ENCODE assay signal across 16 mouse cellular contexts in genomic region chr1:88217576-88217975, GRCm38 (mm10). TPM values are rescaled to one million over a fixed set of nuclear protein-coding genes. Genes with fewer than 3 reads are reported as not detected.
A peak's percentile ranks its signal among the peaks of the same experiment; 100 is the strongest.
DNase-seq lines count a peak whose midpoint lies in the region; ATAC-seq and TF ChIP-seq lines count a peak whose summit lies in the region.
"Had no signal": no experiment of that assay in that cellular context is flagged by ENCODE, and none has a peak within 500 bp of the region (broad histone marks: within the 10 kb centered on the region; RNA-seq: fewer than 3 reads in every experiment).

No protein-coding gene starts in this region.

- TF ChIP-seq POLR2A in brain, embryonic 14.5 days (IDR thresholded peaks at IDR 0.05; ENCODE audit: borderline replicate concordance, extremely low read depth, insufficient read depth, insufficient read length, poor library complexity, severe bottlenecking) = no peak

- peaks cover 52% of the 10 kb centered on the region for H3K9me3 ChIP-seq in hindbrain, postnatal 0 days (ENCODE audit: low read length)
- peaks cover 42% of the 10 kb centered on the region for H3K9me3 ChIP-seq in hindbrain, embryonic 14.5 days (ENCODE audit: control insufficient read depth, low read length)

- no peaks in the 10 kb centered on the region for H3K4me1 ChIP-seq in hindbrain, postnatal 0 days (ENCODE audit: insufficient read depth, low read length)
- no peaks in the 10 kb centered on the region for H3K4me1 ChIP-seq in hindbrain, embryonic 14.5 days (replicated peaks; ENCODE audit: control insufficient read depth, insufficient read depth, low read length)
- H3K4me1 ChIP-seq: lung, embryonic 15.5 days; midbrain, embryonic 12.5 days; stomach, embryonic 15.5 days had no signal

- peak; percentile 10 for DNase-seq in hindbrain, postnatal 0 days (ENCODE audit: low spot score)
- no peak for DNase-seq in hindbrain, embryonic 14.5 days (ENCODE audit: low spot score)
- DNase-seq in retina, postnatal 1 day = peak; percentile 9
- DNase-seq in retina, embryonic 14.5 days (ENCODE audit: low spot score) = no peak
- peak; percentile 1 for DNase-seq in brain, embryonic 14.5 days (ENCODE audit: low read depth)
- no peak for DNase-seq in left cerebral cortex, postnatal 36 days (ENCODE audit: low spot score in 2 of 2)
- no peak for DNase-seq in kidney, adult 18-20 months
- DNase-seq: adrenal gland, adult 2 months had no signal

- no peak overlapping the region for H3K27ac ChIP-seq in hindbrain, postnatal 0 days
- no peak overlapping the region for H3K27ac ChIP-seq in hindbrain, embryonic 14.5 days
- H3K27ac ChIP-seq: layer of hippocampus, adult 2 months; lung, embryonic 15.5 days; midbrain, embryonic 12.5 days; stomach, embryonic 15.5 days had no signal

- no peak for TF ChIP-seq CTCF in hindbrain, postnatal 0 days (IDR thresholded peaks at IDR 0.05; ENCODE audit: low read depth)
- TF ChIP-seq CTCF in brain, embryonic 14.5 days (IDR thresholded peaks at IDR 0.05; ENCODE audit: borderline replicate concordance, extremely low read depth, insufficient read depth, insufficient read length) = no peak

- no peak overlapping the region for H3K9ac ChIP-seq in hindbrain, postnatal 0 days (replicated peaks; ENCODE audit: low read length)
- no peak overlapping the region for H3K9ac ChIP-seq in hindbrain, embryonic 14.5 days
- H3K9ac ChIP-seq: lung, embryonic 15.5 days; midbrain, embryonic 12.5 days; stomach, embryonic 15.5 days had no signal

- 46% methylated on average over 3 of the region's 3 CpGs for WGBS in hindbrain, postnatal 0 days
- 39% methylated on average over 3 of the region's 3 CpGs for WGBS in hindbrain, embryonic 14.5 days

- no peaks in the 10 kb centered on the region for H3K36me3 ChIP-seq in hindbrain, postnatal 0 days (ENCODE audit: insufficient read depth, low read length)
- no peaks in the 10 kb centered on the region for H3K36me3 ChIP-seq in hindbrain, embryonic 14.5 days (replicated peaks; ENCODE audit: control insufficient read depth, insufficient read depth)
- H3K36me3 ChIP-seq: lung, embryonic 15.5 days; midbrain, embryonic 12.5 days; stomach, embryonic 15.5 days had no signal

- no peaks in the 10 kb centered on the region for H3K27me3 ChIP-seq in hindbrain, postnatal 0 days (ENCODE audit: insufficient read depth, low read length)
- no peaks in the 10 kb centered on the region for H3K27me3 ChIP-seq in hindbrain, embryonic 14.5 days (ENCODE audit: control insufficient read depth, insufficient read depth, low read length)
- H3K27me3 ChIP-seq: lung, embryonic 15.5 days; midbrain, embryonic 12.5 days; stomach, embryonic 15.5 days had no signal

- intact Hi-C loops in left cerebral cortex, postnatal 36 days (cut with DNase I) = no loop called here

- H3K4me3 ChIP-seq in hindbrain, postnatal 0 days (ENCODE audit: low read length) = no peak overlapping the region
- H3K4me3 ChIP-seq in hindbrain, embryonic 14.5 days (replicated peaks; ENCODE audit: low read length) = no peak overlapping the region
- H3K4me3 ChIP-seq: layer of hippocampus, adult 2 months; lung, embryonic 15.5 days; midbrain, embryonic 12.5 days; stomach, embryonic 15.5 days had no signal

- H3K4me2 ChIP-seq in hindbrain, postnatal 0 days (ENCODE audit: low read depth, low read length) = no peak overlapping the region
- H3K4me2 ChIP-seq in hindbrain, embryonic 14.5 days (replicated peaks) = no peak overlapping the region
- H3K4me2 ChIP-seq: lung, embryonic 15.5 days; midbrain, embryonic 12.5 days; stomach, embryonic 15.5 days had no signal

- ATAC-seq in hindbrain, postnatal 0 days = no peak
- no peak for ATAC-seq in hindbrain, embryonic 14.5 days (ENCODE audit: low FRiP score)
- ATAC-seq: forebrain, embryonic 16.5 days had no signal

RNA-seq across cellular contexts. Expression of gene Ugt1a1, which starts 5.8 kb away (rescaled TPM):
- 0.42 TPM in 1 of 2 replicates, not detected in the other for total RNA-seq in hindbrain, postnatal 0 days (2014; rRNA removed)
- polyA plus RNA-seq in hindbrain, postnatal 0 days (2015; fragmentation: Nextera tagmentation; extraction: Ambion mirVana) = 0.09 TPM in 1 of 2 replicates, not detected in the other
- polyA plus RNA-seq in hindbrain, embryonic 14.5 days (2014; fragmentation: Nextera tagmentation; extraction: Ambion mirVana) = not detected in 2 replicates
- polyA plus RNA-seq in brain, embryonic 14.5 days (2012; rRNA removed) = 0.14 and 0.15 TPM in 2 replicates
- total RNA-seq in left cerebral cortex, postnatal 36 days (2021) = under 1 TPM in 1 of 2 experiments, not detected in 1; 0.18 TPM
- total RNA-seq: hematopoietic stem cell, adult 5-6 weeks; layer of hippocampus, adult 2 months; left cerebral cortex, postnatal 25 days had no signal
- polyA plus RNA-seq: forebrain, embryonic 16.5 days; midbrain, embryonic 12.5 days had no signal

RNA-seq across cellular contexts. Expression of gene Mroh2a, which starts 9.2 kb away (rescaled TPM):
- 0.16 TPM in 1 of 2 replicates, not detected in the other for total RNA-seq in hindbrain, postnatal 0 days (2014; rRNA removed)
- polyA plus RNA-seq in hindbrain, postnatal 0 days (2015; fragmentation: Nextera tagmentation; extraction: Ambion mirVana) = 0.23 and 0.55 TPM in 2 replicates
- polyA plus RNA-seq in hindbrain, embryonic 14.5 days (2014; fragmentation: Nextera tagmentation; extraction: Ambion mirVana) = 1.1 and 2.0 TPM in 2 replicates
- 0.04 and 0.14 TPM in 2 replicates for polyA plus RNA-seq in brain, embryonic 14.5 days (2012; rRNA removed)
- under 1 TPM in 1 of 2 experiments, not detected in 1; 0.07 TPM for total RNA-seq in left cerebral cortex, postnatal 36 days (2021)
- polyA plus RNA-seq: cortical plate, adult 2 months had no signal

RNA-seq across cellular contexts. Expression of gene Dnajb3, which starts 12.0 kb away (rescaled TPM):
- 4.7 and 7.5 TPM in 2 replicates for total RNA-seq in hindbrain, postnatal 0 days (2014; rRNA removed)
- polyA plus RNA-seq in hindbrain, postnatal 0 days (2015; fragmentation: Nextera tagmentation; extraction: Ambion mirVana) = 8.6 and 11.7 TPM in 2 replicates
- polyA plus RNA-seq in hindbrain, embryonic 14.5 days (2014; fragmentation: Nextera tagmentation; extraction: Ambion mirVana) = 11.9 and 16.5 TPM in 2 replicates
- polyA plus RNA-seq in brain, embryonic 14.5 days (2012; rRNA removed) = 9.8 and 12.6 TPM in 2 replicates
- total RNA-seq in left cerebral cortex, postnatal 36 days (2021) = 1 to 10 TPM; 2.2 to 2.5 TPM
- total RNA-seq: hematopoietic stem cell, adult 5-6 weeks had no signal

RNA-seq across cellular contexts. Expression of gene Ugt1a2, which starts 17.2 kb away (rescaled TPM):
- not detected in 2 replicates for total RNA-seq in hindbrain, postnatal 0 days (2014; rRNA removed)
- not detected in 2 replicates for polyA plus RNA-seq in hindbrain, postnatal 0 days (2015; fragmentation: Nextera tagmentation; extraction: Ambion mirVana)
- not detected in 2 replicates for polyA plus RNA-seq in hindbrain, embryonic 14.5 days (2014; fragmentation: Nextera tagmentation; extraction: Ambion mirVana)
- polyA plus RNA-seq in brain, embryonic 14.5 days (2012; rRNA removed) = 0.05 TPM in 1 of 2 replicates, not detected in the other
- not detected for total RNA-seq in left cerebral cortex, postnatal 36 days (2021)
- total RNA-seq: hematopoietic stem cell, adult 5-6 weeks; layer of hippocampus, adult 2 months; left cerebral cortex, postnatal 25 days had no signal
- polyA plus RNA-seq: adrenal gland, adult 2 months; cortical plate, adult 2 months; forebrain, embryonic 16.5 days had no signal

RNA-seq across cellular contexts. Expression of gene Ugt1a5, which starts 51.8 kb away (rescaled TPM):
- 0.26 TPM in 1 of 2 replicates, not detected in the other for total RNA-seq in hindbrain, postnatal 0 days (2014; rRNA removed)
- not detected in 2 replicates for polyA plus RNA-seq in hindbrain, postnatal 0 days (2015; fragmentation: Nextera tagmentation; extraction: Ambion mirVana)
- polyA plus RNA-seq in hindbrain, embryonic 14.5 days (2014; fragmentation: Nextera tagmentation; extraction: Ambion mirVana) = not detected in 2 replicates
- polyA plus RNA-seq in brain, embryonic 14.5 days (2012; rRNA removed) = 0.04 TPM in 1 of 2 replicates, not detected in the other
- not detected for total RNA-seq in left cerebral cortex, postnatal 36 days (2021)
- total RNA-seq: left cerebral cortex, postnatal 25 days had no signal
- polyA plus RNA-seq: cortical plate, adult 2 months; forebrain, embryonic 16.5 days; lung, embryonic 15.5 days; midbrain, embryonic 12.5 days; stomach, embryonic 15.5 days had no signal

Comparison
In these comparisons a context has a peak if more than half of its experiments do, and no peak if none do; other contexts are left out.
1. DNase-seq: peak in hindbrain, postnatal 0 days (single experiment), retina, postnatal 1 day (single experiment) and brain, embryonic 14.5 days (single experiment); none in hindbrain, embryonic 14.5 days (single experiment), retina, embryonic 14.5 days (single experiment), left cerebral cortex, postnatal 36 days (0 of 2) and kidney, adult 18-20 months (single experiment).